Mouse (Mus musculus): ENCODE results near the gene Ctxn2.

The Ctxn2 gene

DNA sequence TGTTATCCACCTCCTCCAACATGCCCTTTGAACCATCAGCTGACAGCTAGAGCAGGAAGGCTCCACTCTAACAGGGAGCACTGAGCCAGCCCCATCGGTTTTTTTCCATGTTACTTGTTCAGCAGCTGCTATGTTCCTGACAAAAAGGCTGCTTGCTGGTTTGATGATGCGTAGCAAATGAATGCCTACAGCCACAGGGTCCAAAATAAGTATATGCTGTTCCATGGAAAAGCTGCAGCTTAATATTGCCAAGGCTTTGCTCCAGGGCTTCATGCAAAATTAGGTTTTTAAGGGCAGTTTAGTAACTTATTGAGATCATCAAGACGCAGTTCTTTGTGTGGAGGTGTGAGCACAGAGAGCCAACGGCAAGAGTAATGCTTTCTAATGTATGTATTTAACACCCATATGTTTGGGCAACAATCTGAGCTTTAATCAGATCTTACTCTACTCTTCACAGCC, 25.5 kb downstream of the Ctxn2 start:
- TF ChIP-seq NANOG (IDR thresholded peaks at IDR 0.05; ENCODE audit: borderline replicate concordance, low read length) = no peak
- TF ChIP-seq CTCF (conservative IDR thresholded peaks at IDR 0.05; ENCODE audit: low read length) = no peak
- TF ChIP-seq POU5F1 (IDR thresholded peaks at IDR 0.05; ENCODE audit: borderline replicate concordance, low read length) = no peak
- Histone ChIP-seq H3K27me3 (ENCODE audit: insufficient read depth, low read length) (peaks cover 5% of the 10 kb centered on the region; the same call in 1 of the 2 replicates), H3K4me1 (replicated peaks; ENCODE audit: low read depth, low read length) (peaks cover 15% of the 10 kb centered on the region), H3K4me3 (replicated peaks; ENCODE audit: low read length) (no peak overlapping the region), H3K9me3 (ENCODE audit: low read length) (no peaks in the 10 kb centered on the region), H3K36me3 (ENCODE audit: insufficient read depth, low read length) (no peaks in the 10 kb centered on the region)

DNA sequence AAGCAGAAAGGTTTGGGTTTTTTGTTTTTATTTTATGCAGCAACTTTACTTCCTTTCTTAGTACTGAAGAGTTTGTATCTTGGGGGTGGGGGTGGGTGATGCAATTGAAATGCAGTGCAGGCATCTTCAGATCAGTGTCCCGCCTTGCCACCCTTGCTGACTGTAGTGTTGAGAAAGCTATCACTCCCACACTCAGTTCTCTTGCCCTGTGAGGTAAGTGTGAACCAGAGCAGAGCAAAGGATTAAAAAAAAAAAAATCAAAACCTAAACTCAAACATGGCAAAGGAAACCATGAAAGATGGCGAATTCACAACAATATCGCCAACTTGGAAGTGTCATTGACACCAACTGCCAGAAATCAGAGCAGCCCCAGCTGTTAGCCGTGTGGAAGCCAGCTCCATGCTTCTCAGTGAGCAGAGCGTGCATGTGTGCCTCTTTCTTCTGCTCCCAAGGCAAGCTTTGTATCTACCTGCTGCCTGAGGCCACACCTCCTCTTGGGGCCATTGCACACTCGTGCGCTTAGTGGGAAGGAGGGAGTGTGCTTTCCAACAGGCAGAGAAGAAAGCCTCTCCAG, 41.8 kb downstream of the Ctxn2 start:
- Histone ChIP-seq H3K27me3 (ENCODE audit: insufficient read depth, low read length) (no peaks in the 10 kb centered on the region), H3K9me3 (ENCODE audit: low read length) (no peaks in the 10 kb centered on the region), H3K4me1 (replicated peaks; ENCODE audit: low read depth, low read length) (no peaks in the 10 kb centered on the region), H3K36me3 (ENCODE audit: insufficient read depth, low read length) (no peaks in the 10 kb centered on the region), H3K4me3 (replicated peaks; ENCODE audit: low read length) (no peak overlapping the region)
- no peak for TF ChIP-seq CTCF (conservative IDR thresholded peaks at IDR 0.05; ENCODE audit: low read length)
- TF ChIP-seq POU5F1 (IDR thresholded peaks at IDR 0.05; ENCODE audit: borderline replicate concordance, low read length) = no peak
- no peak for TF ChIP-seq NANOG (IDR thresholded peaks at IDR 0.05; ENCODE audit: borderline replicate concordance, low read length)

DNA sequence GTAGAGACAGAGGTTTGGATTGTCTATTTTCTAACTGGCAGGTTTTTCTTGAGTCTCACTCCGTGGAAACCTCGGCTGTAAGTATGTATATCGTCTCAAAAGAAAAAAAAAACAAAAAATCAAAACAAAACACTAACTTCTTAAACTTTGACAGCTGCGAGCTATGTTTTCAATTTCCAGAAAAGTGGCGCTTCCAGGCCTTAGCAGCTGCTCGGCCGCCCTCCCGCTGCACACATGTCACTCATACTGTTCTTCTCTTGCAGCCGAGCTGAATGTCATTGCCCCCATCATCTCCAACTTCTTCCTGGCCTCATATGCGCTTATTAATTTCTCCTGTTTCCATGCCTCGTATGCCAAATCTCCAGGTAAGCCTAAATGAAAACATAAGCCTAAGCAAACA, 51.4 kb downstream of the Ctxn2 start:
- TF ChIP-seq NANOG (IDR thresholded peaks at IDR 0.05; ENCODE audit: borderline replicate concordance, low read length) (no peak), POU5F1 (IDR thresholded peaks at IDR 0.05; ENCODE audit: borderline replicate concordance, low read length) (no peak), CTCF (conservative IDR thresholded peaks at IDR 0.05; ENCODE audit: low read length) (no peak)
- Histone ChIP-seq H3K4me1 (replicated peaks; ENCODE audit: low read depth, low read length) (no peaks in the 10 kb centered on the region), H3K36me3 (ENCODE audit: insufficient read depth, low read length) (no peaks in the 10 kb centered on the region), H3K9me3 (ENCODE audit: low read length) (no peaks in the 10 kb centered on the region), H3K4me3 (replicated peaks; ENCODE audit: low read length) (no peak overlapping the region), H3K27me3 (ENCODE audit: insufficient read depth, low read length) (no peaks in the 10 kb centered on the region)

DNA sequence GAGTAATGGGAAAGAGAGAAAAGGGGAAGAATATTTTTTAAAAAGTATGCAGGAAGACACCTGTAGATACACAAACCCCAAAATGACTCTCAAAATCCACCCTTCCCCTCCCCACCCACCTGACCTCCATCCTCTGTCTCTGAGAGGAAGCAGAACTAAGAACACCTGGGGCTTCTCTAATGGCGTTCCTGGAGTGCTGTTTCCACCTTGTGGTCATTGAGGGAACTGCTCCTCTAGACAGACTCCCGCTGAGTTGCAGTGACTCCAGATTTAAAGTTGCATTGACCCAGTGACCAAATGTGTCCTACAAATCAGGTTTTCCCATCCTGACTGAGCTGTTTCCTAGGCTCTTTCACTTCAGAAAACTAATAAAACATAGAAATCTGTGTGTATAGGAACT, 52.7 kb downstream of the Ctxn2 start:
- Histone ChIP-seq H3K27me3 (ENCODE audit: insufficient read depth, low read length) (no peaks in the 10 kb centered on the region), H3K4me1 (replicated peaks; ENCODE audit: low read depth, low read length) (no peaks in the 10 kb centered on the region), H3K4me3 (replicated peaks; ENCODE audit: low read length) (no peak overlapping the region), H3K36me3 (ENCODE audit: insufficient read depth, low read length) (no peaks in the 10 kb centered on the region), H3K9me3 (ENCODE audit: low read length) (no peaks in the 10 kb centered on the region)
- TF ChIP-seq CTCF (conservative IDR thresholded peaks at IDR 0.05; ENCODE audit: low read length) (peak; percentile 97), POU5F1 (IDR thresholded peaks at IDR 0.05; ENCODE audit: borderline replicate concordance, low read length) (no peak)

DNA sequence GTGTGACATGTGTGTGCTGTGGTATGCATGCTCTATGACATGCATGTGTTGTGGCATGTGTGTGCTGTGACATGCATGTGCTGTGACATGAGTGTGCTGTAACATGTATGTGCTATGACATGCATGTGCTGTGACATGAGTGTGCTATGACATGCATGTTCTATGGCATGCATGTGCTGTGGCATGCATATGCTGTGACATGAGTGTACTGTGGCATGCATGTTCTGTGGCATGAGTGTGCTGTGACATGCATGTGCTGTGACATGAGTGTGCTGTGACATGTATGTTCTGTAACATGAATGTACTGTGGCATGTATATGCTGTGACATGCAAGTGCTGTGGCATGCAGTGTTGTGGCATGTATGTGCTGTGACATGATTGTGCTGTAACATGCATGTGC, 56.4 kb downstream of the Ctxn2 start:
- no peak for TF ChIP-seq POU5F1 (IDR thresholded peaks at IDR 0.05; ENCODE audit: borderline replicate concordance, low read length)
- TF ChIP-seq CTCF (conservative IDR thresholded peaks at IDR 0.05; ENCODE audit: low read length) = no peak
- no peak for TF ChIP-seq NANOG (IDR thresholded peaks at IDR 0.05; ENCODE audit: borderline replicate concordance, low read length)
- Histone ChIP-seq H3K4me1 (replicated peaks; ENCODE audit: low read depth, low read length) (no peaks in the 10 kb centered on the region), H3K4me3 (replicated peaks; ENCODE audit: low read length) (no peak overlapping the region), H3K9me3 (ENCODE audit: low read length) (no peaks in the 10 kb centered on the region), H3K36me3 (ENCODE audit: insufficient read depth, low read length) (no peaks in the 10 kb centered on the region), H3K27me3 (ENCODE audit: insufficient read depth, low read length) (no peaks in the 10 kb centered on the region)

DNA sequence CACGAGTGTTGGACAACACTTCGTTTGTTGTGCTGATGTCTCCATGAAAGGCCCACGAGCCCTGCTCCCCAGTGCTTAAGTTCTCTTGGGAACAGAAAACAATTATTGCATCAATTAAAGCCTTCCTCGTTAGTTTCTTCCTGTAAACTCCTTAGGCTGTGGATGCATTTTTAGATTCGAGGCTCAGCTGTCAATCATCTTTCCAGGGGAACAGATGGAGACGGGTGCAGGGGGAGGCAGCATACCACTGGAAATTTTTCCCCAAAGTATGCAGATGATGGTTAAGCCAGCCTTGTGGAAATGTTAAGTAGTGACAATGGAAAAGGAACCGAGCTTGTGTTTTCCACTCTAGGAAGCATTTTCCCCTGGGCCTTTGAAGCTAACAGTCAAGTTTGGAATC, 60.3 kb downstream of the Ctxn2 start:
- Histone ChIP-seq H3K4me1 (replicated peaks; ENCODE audit: low read depth, low read length) (no peaks in the 10 kb centered on the region), H3K4me3 (replicated peaks; ENCODE audit: low read length) (no peak overlapping the region), H3K36me3 (ENCODE audit: insufficient read depth, low read length) (no peaks in the 10 kb centered on the region), H3K9me3 (ENCODE audit: low read length) (no peaks in the 10 kb centered on the region), H3K27me3 (ENCODE audit: insufficient read depth, low read length) (no peaks in the 10 kb centered on the region)
- no peak for TF ChIP-seq NANOG (IDR thresholded peaks at IDR 0.05; ENCODE audit: borderline replicate concordance, low read length)
- no peak for TF ChIP-seq POU5F1 (IDR thresholded peaks at IDR 0.05; ENCODE audit: borderline replicate concordance, low read length)
- TF ChIP-seq CTCF (conservative IDR thresholded peaks at IDR 0.05; ENCODE audit: low read length) = no peak
